Mouse (Mus musculus) MEL (cell line): ENCODE measurements around the gene Mcm2.

Source experiments
- CHD2 ChIP-seq: IDR thresholded peaks from 2 replicates; pipeline ENCODE4 v1.6.1; 2011; ENCODE audit warnings: low read length, improper control_type of control experiment
- CTCF ChIP-seq, 3 experiments: IDR thresholded peaks in 2 of 3; conservative IDR thresholded peaks in 1 of 3; 2 replicates each; pipeline ENCODE4 v1.5.1; 2011 to 2012; ENCODE audit warnings: low read length in 3 of 3, low read depth in 2 of 3, mild to moderate bottlenecking in 2 of 3, improper control_type of control experiment in 1 of 3, inconsistent platforms in 1 of 3, mixed read lengths in 1 of 3, moderate library complexity in 1 of 3; ENCODE audit not compliant: control insufficient read depth in 1 of 3, insufficient read depth in 1 of 3, poor library complexity in 1 of 3, severe bottlenecking in 1 of 3
- E2F4 ChIP-seq: IDR thresholded peaks from 2 replicates; pipeline ENCODE4 v1.6.1; 2011; ENCODE audit warnings: low read depth, low read length, improper control_type of control experiment, borderline replicate concordance
- EP300 ChIP-seq, 2 experiments: IDR thresholded peaks; 2 replicates each; pipeline ENCODE4 v1.6.1; 2011; ENCODE audit warnings: improper control_type of control experiment in 2 of 2, low read length in 2 of 2, low read depth in 1 of 2, mild to moderate bottlenecking in 1 of 2
- GABPA ChIP-seq: IDR thresholded peaks from 2 replicates; pipeline ENCODE4 v1.6.1; 2012; ENCODE audit warnings: low read depth, mild to moderate bottlenecking, inconsistent platforms, low read length, improper control_type of control experiment, moderate library complexity
- GATA1 ChIP-seq: IDR thresholded peaks from 2 replicates; pipeline ENCODE4 v1.6.1; 2011; ENCODE audit warnings: low read depth, low read length, improper control_type of control experiment
- MAX ChIP-seq: IDR thresholded peaks from 2 replicates; pipeline ENCODE4 v1.6.1; 2011; ENCODE audit warnings: low read length, improper control_type of control experiment
- MEF2A ChIP-seq: IDR thresholded peaks from 2 replicates; pipeline ENCODE4 v1.6.1; 2014; ENCODE audit warnings: low read depth, mild to moderate bottlenecking, inconsistent platforms, low read length, improper control_type of control experiment; ENCODE audit not compliant: poor library complexity, insufficient replicate concordance, severe bottlenecking; ENCODE audit errors: extremely low read depth
- POLR2A ChIP-seq, 2 experiments: IDR thresholded peaks; 2 replicates each; pipeline ENCODE4 v1.6.1; 2011 to 2012; ENCODE audit warnings: low read length in 2 of 2, mild to moderate bottlenecking in 2 of 2, control low read depth in 1 of 2, improper control_type of control experiment in 1 of 2, low read depth in 1 of 2, moderate library complexity in 1 of 2; ENCODE audit not compliant: control insufficient read depth in 1 of 2, insufficient read depth in 1 of 2, poor library complexity in 1 of 2
- SMC3 ChIP-seq: IDR thresholded peaks from 2 replicates; pipeline ENCODE4 v1.6.1; 2011; ENCODE audit warnings: low read depth, low read length, improper control_type of control experiment
- TAL1 ChIP-seq: IDR thresholded peaks from 2 replicates; pipeline ENCODE4 v1.6.1; 2012; ENCODE audit warnings: mild to moderate bottlenecking, inconsistent platforms, low read length, moderate library complexity, mixed read lengths
- UBTF ChIP-seq: IDR thresholded peaks from 2 replicates; pipeline ENCODE4 v1.6.1; 2012; ENCODE audit warnings: low read depth, mild to moderate bottlenecking, inconsistent platforms, low read length, improper control_type of control experiment, moderate library complexity, borderline replicate concordance; ENCODE audit not compliant: insufficient read depth
- ZKSCAN1 ChIP-seq: IDR thresholded peaks from 2 replicates; pipeline ENCODE4 v1.6.1; 2012; ENCODE audit warnings: low read depth, mild to moderate bottlenecking, inconsistent platforms, low read length, improper control_type of control experiment, moderate library complexity
- ZMIZ1 ChIP-seq: IDR thresholded peaks from 2 replicates; pipeline ENCODE4 v1.6.1; 2012; ENCODE audit warnings: low read depth, mild to moderate bottlenecking, inconsistent platforms, low read length, improper control_type of control experiment, moderate library complexity

- TF ChIP-seq GATA1 = 0 out of 2 replicates have a peak, but pooled peaks have one; percentile 36
- TF ChIP-seq CHD2 = no peak
- peak; percentile 47 to 66 (median 65) for TF ChIP-seq CTCF (IDR thresholded peaks at IDR 0.05 in 2 of 3, conservative IDR thresholded peaks at IDR 0.05 in 1 of 3; ENCODE audit: control insufficient read depth in 1 of 3, insufficient read depth in 1 of 3, low read depth in 2 of 3, low read length in 3 of 3, poor library complexity in 1 of 3, severe bottlenecking in 1 of 3)
- no peak for TF ChIP-seq TAL1
- no peak for TF ChIP-seq MAX
- TF ChIP-seq E2F4 = no peak
- no peak for TF ChIP-seq EP300 (IDR thresholded peaks at IDR 0.05; ENCODE audit: low read depth in 1 of 2, low read length in 2 of 2)
- TF ChIP-seq SMC3 = peak; percentile 70
- TF ChIP-seq POLR2A (IDR thresholded peaks at IDR 0.05; ENCODE audit: control insufficient read depth in 1 of 2, insufficient read depth in 1 of 2, low read depth in 1 of 2, low read length in 2 of 2, poor library complexity in 1 of 2) = no peak
- no peak for TF ChIP-seq UBTF
- no peak for TF ChIP-seq MEF2A
- TF ChIP-seq GABPA = no peak
- no peak for TF ChIP-seq ZKSCAN1
- no peak for TF ChIP-seq ZMIZ1
Measured at GRCm38 (mm10) chr6:88935735-88936276, 37.2 kb upstream of the Mcm2 start.
